Mouse (Mus musculus) cerebellum, postnatal 4 days (tissue): ENCODE measurements around the gene Tdo2.

Experiments used
- DNase-seq, 2 experiments: peaks; one replicate each; pipeline ENCODE4 v3.0.0; 2022; ENCODE audit warnings: low spot score in 2 of 2, mixed read lengths in 1 of 2

The Tdo2 gene

GRCm38 (mm10) chr3:81976102-81976501 lies at the start of gene Tdo2:
Gene Tdo2 (minus strand): TSS chr3:81976202.
- DNase-seq: no peak

GRCm38 (mm10) chr3:82023065-82023464 lies 47.1 kb upstream of the Tdo2 start:
- DNase-seq: no peak

DNA sequence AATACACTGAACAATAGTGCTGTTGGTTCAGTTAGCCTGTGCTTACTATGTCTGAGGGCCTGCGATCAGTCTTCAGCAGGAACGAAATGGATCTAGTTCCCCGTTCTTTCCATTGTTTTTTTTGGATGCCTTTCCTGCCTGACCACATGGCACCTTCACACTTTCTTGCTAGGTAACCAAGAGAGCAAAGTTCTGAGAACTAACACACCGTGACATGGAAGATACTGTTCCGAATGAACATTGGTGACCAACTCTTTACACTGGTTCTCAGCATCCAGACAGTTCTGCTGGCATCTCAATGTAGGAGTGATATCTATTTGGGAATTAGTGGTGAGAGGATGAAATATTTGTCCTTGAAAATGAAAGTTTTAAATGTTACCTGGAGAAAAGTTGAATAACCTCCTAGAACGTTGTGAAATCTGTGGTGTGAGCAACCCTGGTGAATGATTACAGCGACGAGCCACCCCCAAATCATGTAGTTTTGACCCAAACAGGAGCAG lies 46.5 kb upstream of the Tdo2 start:
- no peak for DNase-seq

DNA sequence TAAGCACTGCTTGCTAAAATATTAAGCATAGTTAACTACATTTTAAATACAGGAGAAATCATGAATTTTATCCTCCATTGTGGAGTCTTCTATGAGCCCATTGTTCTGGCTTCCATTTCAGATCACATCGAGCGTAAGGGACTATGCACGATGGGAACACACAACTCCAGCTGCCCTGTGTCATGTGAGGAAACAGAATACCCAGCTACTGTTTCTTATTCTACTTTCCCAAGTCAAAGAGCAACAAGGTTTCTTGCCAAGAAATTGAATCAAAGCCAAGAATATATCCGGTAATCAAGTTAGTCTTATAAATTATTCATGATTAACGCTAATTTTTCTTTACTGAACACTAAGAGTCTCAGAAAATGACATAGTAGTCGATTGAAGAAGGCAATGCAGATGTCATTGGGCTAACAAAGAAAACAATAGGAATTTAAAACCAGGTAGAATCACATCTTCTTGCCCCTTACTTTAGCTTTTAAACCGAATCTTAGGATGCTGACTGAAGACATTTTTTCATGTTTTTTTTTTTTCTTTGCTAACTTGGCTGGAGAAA lies 38.2 kb upstream of the Tdo2 start:
- DNase-seq: no peak

DNA sequence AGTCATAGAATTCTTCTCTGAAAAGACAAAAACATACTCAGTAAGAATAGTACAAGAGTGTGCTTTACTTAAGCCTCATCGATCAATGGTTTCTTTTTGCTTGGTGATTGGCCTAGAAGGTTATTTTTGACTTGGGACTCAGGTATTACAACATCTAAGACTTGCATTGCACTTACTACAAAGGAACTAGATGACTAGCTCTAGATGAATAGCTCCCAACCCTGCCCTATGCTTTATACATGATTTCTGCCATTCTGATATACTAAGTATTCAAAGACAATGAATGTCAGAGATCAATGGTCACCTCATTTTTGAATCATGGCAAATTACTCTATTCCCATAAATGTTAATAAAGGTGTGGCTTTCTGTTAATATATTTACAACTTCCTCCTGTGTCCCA lies 31.0 kb upstream of the Tdo2 start:
- no peak for DNase-seq

DNA sequence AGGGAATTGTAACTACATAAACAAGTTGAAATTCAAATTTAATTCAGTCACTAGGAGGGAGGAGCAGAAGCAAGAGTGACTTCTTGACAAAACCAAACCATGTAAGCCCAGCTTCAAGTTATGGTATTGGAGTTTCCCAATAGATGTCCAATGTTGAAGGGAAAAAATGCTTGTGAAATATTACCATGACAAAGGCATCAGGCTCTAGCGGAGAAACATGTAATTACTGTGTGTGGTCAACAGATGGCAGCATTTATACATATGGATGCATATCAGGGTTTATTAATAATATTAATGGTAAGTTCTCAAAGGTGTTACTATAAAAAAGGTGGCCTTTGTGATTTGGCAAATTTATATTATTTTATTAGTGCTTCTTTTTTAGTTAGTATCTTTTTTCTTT lies 20.0 kb upstream of the Tdo2 start:
- peak in 1 of 2 experiments; percentile 13 for DNase-seq

DNA sequence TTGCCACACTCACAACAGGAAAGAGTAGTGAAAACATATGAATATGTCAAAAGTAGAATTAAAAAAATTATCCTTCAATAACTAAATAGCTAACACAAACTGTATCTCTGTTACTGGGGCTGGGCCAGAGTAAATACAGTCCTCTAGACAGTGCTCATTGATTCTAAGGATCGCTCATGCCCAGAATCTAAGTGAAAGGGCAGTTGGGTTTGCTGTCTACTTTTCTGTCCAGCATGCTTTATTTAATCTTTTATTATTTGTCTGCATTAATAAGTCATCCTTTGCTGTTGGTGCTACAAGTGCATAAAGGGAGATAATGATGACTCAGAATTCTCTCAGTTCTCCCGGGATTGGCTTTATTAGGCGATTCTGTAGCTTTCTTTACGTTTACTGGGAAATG lies 19.4 kb upstream of the Tdo2 start:
- no peak for DNase-seq

DNA sequence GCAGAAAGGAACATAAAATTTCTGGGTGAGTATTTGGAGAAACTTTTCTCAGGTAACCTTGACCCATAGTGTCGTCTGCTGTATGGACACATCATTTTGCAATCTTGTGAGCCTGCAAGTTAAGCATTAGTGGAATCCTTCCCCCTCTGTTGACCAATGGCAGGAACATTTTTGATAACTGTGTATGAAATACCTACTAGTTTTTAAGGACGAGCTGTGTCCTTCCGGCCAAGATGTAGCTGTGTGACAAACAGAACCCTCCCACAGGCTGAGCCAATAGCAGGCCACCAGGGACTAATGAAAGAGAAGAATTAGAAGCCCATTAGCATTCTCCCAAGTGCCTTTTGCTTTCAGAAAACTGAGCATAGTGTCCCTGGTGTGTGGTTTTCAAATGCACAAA lies 14.5 kb upstream of the Tdo2 start:
- no peak for DNase-seq

GRCm38 (mm10) chr3:81989692-81990141 lies 13.7 kb upstream of the Tdo2 start:
- no peak for DNase-seq

- DNase-seq: no peak
These were observed 11.6 kb upstream of the Tdo2 start for GRCm38 (mm10) chr3:81987628-81988027.

DNA sequence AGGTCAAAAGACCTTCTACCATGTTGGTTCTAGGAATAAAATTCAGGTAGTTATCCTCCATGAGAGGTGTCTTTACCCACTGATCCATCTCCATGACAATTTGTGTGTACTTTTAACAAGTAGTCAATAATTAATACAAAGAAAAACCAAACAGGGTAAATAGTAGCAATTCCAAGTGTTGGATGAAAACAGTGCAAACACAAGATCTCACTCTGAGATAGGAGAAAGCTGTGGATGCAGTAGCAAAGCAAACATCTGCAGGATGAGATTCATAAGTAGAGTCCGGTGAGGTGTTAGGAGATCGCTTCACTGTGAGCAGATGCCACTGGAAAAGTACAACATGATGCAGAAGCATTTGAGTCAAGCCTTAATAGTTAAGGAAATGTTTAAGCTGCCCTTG lies 10.1 kb upstream of the Tdo2 start:
- no peak for DNase-seq

DNA sequence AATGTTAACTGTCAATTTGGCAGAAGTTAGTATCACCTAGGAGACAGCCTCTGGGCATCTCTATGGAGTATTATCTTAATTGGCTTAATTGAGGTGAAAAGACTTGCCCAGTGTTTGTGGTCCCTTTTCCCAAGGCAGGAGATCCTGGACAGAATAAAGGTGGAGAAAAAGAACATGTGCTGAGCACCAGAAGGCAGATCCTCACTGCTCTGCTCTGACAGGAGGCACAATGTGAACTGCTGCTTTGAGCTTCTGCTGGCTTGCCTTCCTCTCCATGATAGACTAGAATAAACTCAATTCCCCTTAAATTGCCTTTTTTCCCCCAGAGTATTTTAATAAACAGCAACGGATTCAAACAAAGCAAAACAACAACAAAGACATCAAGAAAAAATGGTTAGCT lies 9.1 kb upstream of the Tdo2 start:
- no peak for DNase-seq

GRCm38 (mm10) chr3:81983120-81983895 lies 7.3 kb upstream of the Tdo2 start:
- no peak for DNase-seq

GRCm38 (mm10) chr3:81981990-81982389 lies 6.0 kb upstream of the Tdo2 start, which contains the start of gene Asic5:
Gene Asic5 (plus strand): TSS chr3:81982290.
- no peak for DNase-seq

DNA sequence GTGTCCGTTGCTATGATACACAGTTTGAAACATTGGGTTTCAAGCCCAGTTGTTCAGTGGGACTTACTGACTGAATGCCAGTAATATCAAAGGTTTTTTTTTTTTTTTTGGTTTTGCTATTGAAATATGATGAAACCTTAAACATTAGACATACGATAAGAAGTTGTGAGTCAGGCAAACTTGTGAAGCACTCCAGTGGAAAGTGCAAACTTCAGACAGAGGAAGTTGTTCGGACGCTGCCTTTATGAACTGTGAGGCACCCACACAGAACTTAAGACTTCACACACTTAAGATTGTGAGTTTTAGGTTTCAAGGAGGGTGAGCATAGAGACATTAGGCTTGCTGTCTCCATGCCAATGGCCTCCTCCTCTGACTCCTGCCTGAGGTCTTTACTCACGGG lies 5.6 kb upstream of the Tdo2 start:
- no peak for DNase-seq

DNA sequence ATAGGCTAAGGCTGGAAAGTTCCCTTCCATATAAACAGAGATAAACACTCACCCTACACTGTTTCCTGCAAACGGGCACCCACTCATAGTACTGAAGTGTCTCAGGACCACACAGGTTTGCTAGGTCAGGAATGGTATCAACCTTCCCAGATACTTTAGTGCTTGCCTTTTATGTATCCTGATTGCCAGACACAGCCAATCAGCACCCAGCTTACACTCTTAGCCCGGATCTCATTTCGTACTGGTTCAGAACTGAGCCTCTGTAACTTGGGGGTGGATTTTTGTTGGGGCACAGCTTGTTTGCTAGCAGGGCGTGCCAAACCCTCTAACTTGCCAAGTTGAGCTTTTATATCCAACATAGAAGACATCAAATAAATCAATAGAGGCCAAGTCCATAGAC lies 395 bp downstream of the Tdo2 start:
- DNase-seq: no peak

GRCm38 (mm10) chr3:81964596-81964995 lies 11.4 kb downstream of the Tdo2 start:
- no peak for DNase-seq

GRCm38 (mm10) chr3:81963768-81964167 lies 12.2 kb downstream of the Tdo2 start:
- DNase-seq: no peak

DNA sequence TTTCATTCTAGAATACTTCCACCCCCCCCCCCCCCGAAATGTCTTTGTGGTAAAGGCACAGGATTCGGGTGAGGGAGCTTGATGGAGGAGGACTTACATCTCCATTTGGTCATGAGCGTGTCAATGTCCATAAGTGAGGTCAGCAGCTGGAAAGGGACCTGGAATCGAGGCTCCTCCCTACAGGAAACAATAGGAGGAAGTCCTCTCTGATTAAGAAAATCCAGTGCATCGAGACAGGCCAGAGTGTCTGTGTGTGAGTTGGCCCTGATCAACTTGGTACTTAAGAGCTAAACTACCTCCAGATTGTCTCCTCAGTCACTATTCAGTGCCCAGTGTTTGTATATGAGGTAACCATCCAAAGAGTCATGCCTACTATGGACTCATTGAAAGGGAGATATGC lies 14.7 kb downstream of the Tdo2 start:
- DNase-seq: no peak

GRCm38 (mm10) chr3:81957484-81957883 lies 18.5 kb downstream of the Tdo2 start:
- DNase-seq: no peak

- DNase-seq: no peak
These were observed 24.2 kb downstream of the Tdo2 start for GRCm38 (mm10) chr3:81951785-81952184.

DNA sequence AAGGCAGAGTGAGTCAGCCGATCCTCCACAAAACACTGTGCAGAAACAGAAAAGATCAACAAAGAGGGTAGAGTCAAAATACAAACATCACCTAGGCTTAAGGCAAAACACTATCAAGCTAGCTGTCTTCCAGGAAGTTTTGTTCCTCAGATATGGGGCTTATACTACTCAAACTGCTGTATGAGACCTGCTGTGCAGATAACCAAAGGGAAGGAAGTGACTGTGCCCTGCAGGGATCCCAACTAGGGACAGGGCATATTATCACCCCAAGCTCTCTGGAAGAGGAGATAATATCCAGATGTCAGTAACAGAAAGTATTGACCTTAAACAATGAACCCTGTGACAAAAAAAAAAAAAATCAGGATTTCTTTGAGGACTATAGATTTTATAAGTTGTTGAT lies 27.0 kb downstream of the Tdo2 start:
- DNase-seq: no peak

- no peak for DNase-seq
These were observed 31.1 kb downstream of the Tdo2 start for GRCm38 (mm10) chr3:81944851-81945393.
